Mouse (Mus musculus) right cerebral cortex, postnatal 36 days (tissue): ENCODE measurements around the gene Zfp51.
"Not testable (repeated sequence)": the region's sequence is repeated elsewhere in the genome, so short reads cannot be mapped to it uniquely, and the experiment has no call there.

Source experiments
- DNase-seq, 2 experiments: peaks; one replicate each; pipeline ENCODE4 v3.0.0; 2022; ENCODE audit warnings: low spot score in 2 of 2, mixed read lengths in 1 of 2

Gene Zfp51

GRCm38 (mm10) chr17:21450138-21450704 lies at the start of gene Zfp51:
TSS of gene Zfp51 (plus strand) at chr17:21450374.
- peak; percentile 77 to 81 for DNase-seq

- peak; percentile 3 to 28 for DNase-seq
These were observed 27.2 kb upstream of the Zfp51 start, which contains the start of gene Zfp54 for GRCm38 (mm10) chr17:21422664-21423599. TSS of gene Zfp54 (plus strand) at chr17:21423227.

DNA sequence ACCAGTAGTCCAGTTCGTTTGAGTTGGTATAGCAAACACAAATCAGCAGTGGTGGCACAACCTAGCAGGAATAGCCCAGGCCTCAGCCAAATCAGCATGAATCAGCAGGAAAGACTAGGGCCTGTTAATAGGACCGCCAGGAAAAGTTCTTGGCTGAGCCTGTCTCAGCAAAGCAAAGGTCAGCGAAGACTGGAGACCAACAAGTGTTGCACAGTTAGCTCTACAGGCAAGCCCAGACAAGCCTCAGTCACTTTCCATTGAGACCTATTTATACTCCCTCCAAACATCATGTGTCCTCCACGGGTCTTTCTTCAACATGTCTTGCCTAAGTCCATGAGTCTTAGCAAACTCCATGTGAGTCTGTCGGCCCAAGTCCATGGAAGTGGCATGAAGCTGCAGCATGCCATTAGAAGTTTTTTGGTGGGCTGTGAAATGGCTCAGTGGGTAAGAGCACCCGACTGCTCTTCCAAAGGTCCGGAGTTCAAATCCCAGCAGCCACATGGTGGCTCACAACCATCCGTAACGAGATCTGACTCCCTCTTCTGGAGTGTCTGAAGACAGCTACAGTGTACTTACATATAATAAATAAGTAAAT lies 11.3 kb upstream of the Zfp51 start:
- DNase-seq = not testable (repeated sequence)

GRCm38 (mm10) chr17:21449669-21450068 lies 505 bp upstream of the Zfp51 start:
- DNase-seq = peak; percentile 61 to 62

GRCm38 (mm10) chr17:21463550-21463949 lies 13.4 kb downstream of the Zfp51 start:
- DNase-seq = no peak

GRCm38 (mm10) chr17:21472032-21472652 lies 22.0 kb downstream of the Zfp51 start:
- DNase-seq = no peak

GRCm38 (mm10) chr17:21472653-21473307 lies 22.6 kb downstream of the Zfp51 start:
- no peak for DNase-seq

DNA sequence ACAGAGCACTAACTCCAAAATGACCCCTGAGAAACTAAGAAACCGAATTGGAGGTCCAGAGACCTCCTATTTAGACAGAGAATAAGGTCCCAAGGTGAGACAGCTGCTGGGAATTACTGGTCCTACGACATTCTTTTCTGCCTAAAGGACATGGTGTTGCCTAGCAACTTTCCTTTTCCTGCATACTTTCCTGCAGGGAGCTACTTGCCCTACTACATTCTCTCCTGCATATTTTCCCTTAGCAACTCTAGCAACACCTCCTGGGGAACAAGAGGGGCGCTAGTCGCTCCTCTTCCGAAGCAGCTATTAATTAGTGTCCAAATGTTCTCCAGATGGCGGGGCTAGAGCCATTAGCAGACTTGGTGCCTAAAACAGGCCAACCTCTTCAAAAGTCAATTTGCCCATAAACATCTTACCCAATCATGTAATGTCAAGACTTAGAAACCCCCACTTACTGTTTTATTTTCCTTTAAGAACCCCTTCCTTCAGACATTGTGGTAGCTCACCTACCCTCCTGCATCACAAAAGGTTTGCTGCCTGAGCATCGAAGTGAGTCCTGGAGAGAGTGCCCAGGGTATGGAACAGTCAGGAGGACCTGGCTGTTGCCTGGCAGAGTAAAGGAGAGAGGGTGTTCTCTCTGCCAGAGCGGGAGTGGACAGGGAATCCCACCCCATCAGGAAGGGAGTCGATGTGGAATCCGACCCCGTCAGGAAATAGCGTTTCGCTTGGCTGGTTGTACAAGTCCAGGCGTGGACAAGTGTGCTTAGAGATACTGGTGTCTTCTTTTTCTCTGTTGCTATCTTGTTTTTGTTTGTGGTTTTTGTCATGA lies 23.4 kb downstream of the Zfp51 start:
- DNase-seq = no peak

- DNase-seq = not testable (repeated sequence)
These were observed 24.6 kb downstream of the Zfp51 start for GRCm38 (mm10) chr17:21474729-21475128.

- DNase-seq = not testable (repeated sequence)
These were observed 25.1 kb downstream of the Zfp51 start for GRCm38 (mm10) chr17:21475290-21475689.

- not testable (repeated sequence) for DNase-seq
These were observed 26.2 kb downstream of the Zfp51 start for GRCm38 (mm10) chr17:21476351-21476750.

GRCm38 (mm10) chr17:21478103-21478777 lies 28.1 kb downstream of the Zfp51 start:
- DNase-seq = not testable (repeated sequence)

DNA sequence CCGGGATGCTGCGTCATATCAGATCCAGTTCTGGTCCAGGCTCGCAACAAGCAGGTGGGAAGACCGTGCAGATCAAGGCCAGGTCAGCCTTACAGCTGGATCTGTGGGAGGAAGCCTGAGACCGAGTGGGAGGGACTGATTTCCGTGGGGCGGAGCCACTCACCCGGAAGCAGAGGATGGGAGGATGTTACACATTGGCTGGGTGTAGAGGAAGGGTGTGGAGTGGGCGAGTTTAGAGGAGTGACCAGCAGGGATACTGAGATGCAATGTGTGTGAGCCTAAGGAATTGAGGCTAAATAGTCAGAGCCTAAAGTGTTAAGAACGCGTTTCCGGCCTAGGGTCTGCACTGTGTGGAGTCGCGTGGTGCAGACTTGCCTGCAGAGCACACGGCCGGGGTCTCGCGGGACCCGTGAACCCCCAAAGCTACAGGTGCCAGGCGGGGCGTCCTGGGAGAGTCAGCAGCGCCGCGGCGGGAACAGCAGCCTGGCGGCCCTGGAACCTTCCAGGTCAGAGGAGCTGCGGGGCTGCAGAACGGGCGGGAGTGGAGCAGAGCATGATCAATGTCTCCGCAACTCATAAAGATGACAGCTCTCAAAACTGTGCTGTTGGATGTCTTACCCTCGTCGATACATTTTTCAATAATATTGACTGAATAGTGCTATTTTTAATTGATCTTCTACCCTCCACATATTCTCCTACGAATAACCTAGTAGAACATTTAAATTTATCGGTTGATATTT lies 38.8 kb downstream of the Zfp51 start, which contains the start of gene Zfp53:
Gene Zfp53 (plus strand): TSS at position 239 of the 740 bp plus-strand sequence.
- peak; percentile 75 to 83 for DNase-seq

DNA sequence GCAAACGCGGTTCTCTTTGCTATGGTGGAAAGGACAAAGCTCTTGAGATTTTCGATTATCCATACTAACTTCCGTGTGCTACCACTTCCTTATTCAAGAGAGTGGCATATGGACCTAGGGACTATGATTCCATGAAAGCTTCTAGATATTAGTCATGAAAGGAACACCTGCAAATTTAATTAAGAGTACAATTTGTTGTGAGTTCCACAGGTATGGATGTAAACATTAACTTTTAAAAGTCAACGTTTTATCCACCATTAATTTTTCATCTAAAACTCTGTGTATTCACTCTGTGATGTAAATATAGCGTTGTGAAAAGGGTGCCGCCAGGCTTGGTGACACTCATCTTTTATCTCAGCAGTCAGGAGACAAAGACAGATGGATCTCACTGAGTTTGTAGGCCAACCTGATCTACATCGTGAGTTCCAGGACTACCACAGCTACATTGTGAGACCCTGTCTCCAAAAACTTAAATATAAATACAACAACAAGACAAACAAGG lies 39.4 kb downstream of the Zfp51 start:
- DNase-seq = no peak

- no peak for DNase-seq
These were observed 51.2 kb downstream of the Zfp51 start for GRCm38 (mm10) chr17:21501365-21501764.

DNA sequence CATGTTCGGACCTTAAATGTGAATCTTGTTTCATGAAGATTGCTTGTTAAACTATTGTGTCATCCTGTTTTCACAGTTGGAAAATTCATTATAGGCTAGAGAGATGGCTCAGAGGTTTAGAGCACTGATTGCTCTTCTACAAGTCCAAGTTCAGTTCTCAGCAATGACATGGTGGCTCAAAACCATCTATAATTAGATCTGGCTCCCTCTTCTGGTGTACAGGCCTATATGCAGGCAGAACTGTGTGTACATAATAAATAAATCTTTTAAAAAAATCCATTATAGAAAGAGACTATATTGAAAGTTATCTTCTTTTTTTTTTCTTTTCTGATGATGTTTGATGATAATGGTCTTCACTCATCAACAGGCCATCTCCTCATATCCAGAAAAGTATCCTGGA lies 54.4 kb downstream of the Zfp51 start:
- DNase-seq = no peak

DNA sequence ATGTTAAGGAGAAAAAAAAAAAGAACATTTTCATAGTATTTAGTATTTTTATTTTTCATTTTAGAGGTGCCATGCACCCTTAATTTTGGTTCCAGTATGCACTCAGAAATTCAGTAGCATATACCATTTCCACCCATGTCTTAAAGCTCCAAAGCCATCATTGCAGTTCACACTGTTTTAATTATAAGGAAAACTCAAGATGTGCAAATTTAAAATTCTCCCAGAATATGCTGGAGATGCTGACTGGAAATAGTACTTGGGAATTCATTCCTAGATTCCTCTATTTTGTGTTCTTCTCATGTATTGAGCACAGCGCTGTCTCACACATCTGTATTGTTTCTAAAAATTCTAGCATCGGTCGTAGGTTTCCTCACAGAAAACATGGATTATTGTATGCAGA lies 56.1 kb downstream of the Zfp51 start:
- DNase-seq = no peak

GRCm38 (mm10) chr17:21509756-21510155 lies 59.6 kb downstream of the Zfp51 start:
- DNase-seq = no peak
